Mouse (Mus musculus): Measurements from ENCODE around the gene Nmd3.

DNA sequence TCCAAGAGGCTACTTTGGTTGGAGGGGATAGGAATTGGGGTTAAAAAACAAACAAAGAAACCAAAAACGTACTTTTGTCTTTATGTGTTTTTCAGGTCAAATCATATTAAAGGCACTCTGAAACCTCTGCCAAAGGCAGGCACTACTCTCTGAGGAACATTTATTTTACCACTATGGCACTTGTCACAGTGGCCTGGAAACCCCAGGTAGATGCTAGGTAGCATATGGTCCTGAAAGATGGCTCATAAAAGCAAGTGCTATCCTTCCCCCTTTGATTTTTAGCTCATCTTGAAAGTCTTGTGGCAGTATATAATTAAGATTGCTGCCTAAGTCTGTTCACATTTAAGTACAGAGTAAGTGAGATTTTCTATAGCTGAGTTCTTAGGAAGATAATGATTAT, 35.7 kb downstream of the Nmd3 start:
- TF ChIP-seq CTCF (IDR thresholded peaks at IDR 0.05; ENCODE audit: low read depth, low read length) (no peak), TAL1 (conservative IDR thresholded peaks at IDR 0.05; ENCODE audit: low read depth, low read length) (no peak), GATA1 (IDR thresholded peaks at IDR 0.05; ENCODE audit: borderline replicate concordance, low read length) (no peak)
